Mouse (Mus musculus): ENCODE measurements around the gene Vps45.

Gene Vps45

GRCm38 (mm10) chr3:96058231-96058896 lies at the start of gene Vps45:
Gene Vps45, minus strand, starts transcription at chr3:96058466.
- DNase-seq: peak; percentile 65

GRCm38 (mm10) chr3:96106151-96106550 lies 47.9 kb upstream of the Vps45 start:
- no peak for DNase-seq

GRCm38 (mm10) chr3:96105232-96105747 lies 47.0 kb upstream of the Vps45 start:
- no peak for DNase-seq

GRCm38 (mm10) chr3:96104261-96105065 lies 46.2 kb upstream of the Vps45 start, which contains the start of gene Otud7b:
Gene Otud7b, plus strand, starts transcription at chr3:96104527.
- peak; percentile 77 for DNase-seq

- no peak for DNase-seq
Measured at GRCm38 (mm10) chr3:96103901-96104260, 45.6 kb upstream of the Vps45 start.

GRCm38 (mm10) chr3:96102100-96102872 lies 44.0 kb upstream of the Vps45 start:
- peak; percentile 28 for DNase-seq

GRCm38 (mm10) chr3:96098616-96099267 lies 40.5 kb upstream of the Vps45 start:
- no peak for DNase-seq

GRCm38 (mm10) chr3:96098168-96098567 lies 39.9 kb upstream of the Vps45 start:
- DNase-seq: no peak

GRCm38 (mm10) chr3:96094203-96094602 lies 35.9 kb upstream of the Vps45 start:
- DNase-seq: no peak

- DNase-seq: no peak
Measured at GRCm38 (mm10) chr3:96093509-96093908, 35.2 kb upstream of the Vps45 start.

GRCm38 (mm10) chr3:96091966-96092365 lies 33.7 kb upstream of the Vps45 start:
- no peak for DNase-seq

GRCm38 (mm10) chr3:96091146-96091545 lies 32.9 kb upstream of the Vps45 start:
- no peak for DNase-seq

- no peak for DNase-seq
Measured at GRCm38 (mm10) chr3:96089882-96090489, 31.7 kb upstream of the Vps45 start.

GRCm38 (mm10) chr3:96087801-96088200 lies 29.5 kb upstream of the Vps45 start:
- DNase-seq: no peak

- DNase-seq: no peak
Measured at GRCm38 (mm10) chr3:96087219-96087618, 29.0 kb upstream of the Vps45 start.

- no peak for DNase-seq
Measured at GRCm38 (mm10) chr3:96084146-96084755, 26.0 kb upstream of the Vps45 start.

- DNase-seq: no peak
Measured at GRCm38 (mm10) chr3:96082714-96083508, 24.6 kb upstream of the Vps45 start.

GRCm38 (mm10) chr3:96082100-96082499 lies 23.8 kb upstream of the Vps45 start:
- DNase-seq: no peak

- no peak for DNase-seq
Measured at GRCm38 (mm10) chr3:96081650-96082049, 23.4 kb upstream of the Vps45 start.

GRCm38 (mm10) chr3:96081006-96081405 lies 22.7 kb upstream of the Vps45 start:
- no peak for DNase-seq

GRCm38 (mm10) chr3:96078711-96079110 lies 20.4 kb upstream of the Vps45 start:
- no peak for DNase-seq

Measured in cerebellum, adult 11 months (tissue).